Mouse (Mus musculus) right cerebral cortex, postnatal 4 days (tissue): ENCODE data around the gene Lrriq4.
"Not testable (repeated sequence)": the region's sequence is repeated elsewhere in the genome, so short reads cannot be mapped to it uniquely, and the experiment has no call there.

ENCODE experiments used
- DNase-seq: peaks from one replicate; pipeline ENCODE4 v3.0.0-alpha.2; 2022

The Lrriq4 gene

DNA sequence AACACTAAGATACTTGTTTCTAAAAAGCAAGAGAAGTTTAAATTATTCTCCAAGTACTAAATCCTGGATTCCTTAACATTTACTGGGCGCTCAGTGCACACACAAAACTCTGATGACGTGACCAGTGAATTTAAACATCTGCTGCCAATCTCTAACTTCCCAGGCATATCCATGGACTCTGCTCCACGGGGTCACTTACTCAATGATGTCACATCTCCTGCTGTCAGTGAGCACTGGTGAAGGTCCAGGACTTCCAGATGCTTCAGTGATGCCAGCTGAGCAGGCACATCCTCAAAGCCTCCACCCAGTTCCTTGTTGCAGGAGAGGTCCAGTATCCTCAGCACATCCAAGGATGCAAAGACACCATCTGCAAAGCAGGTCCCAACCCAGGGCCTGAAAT is 42.9 kb downstream of the Lrriq4 start:
- DNase-seq = no peak

DNA sequence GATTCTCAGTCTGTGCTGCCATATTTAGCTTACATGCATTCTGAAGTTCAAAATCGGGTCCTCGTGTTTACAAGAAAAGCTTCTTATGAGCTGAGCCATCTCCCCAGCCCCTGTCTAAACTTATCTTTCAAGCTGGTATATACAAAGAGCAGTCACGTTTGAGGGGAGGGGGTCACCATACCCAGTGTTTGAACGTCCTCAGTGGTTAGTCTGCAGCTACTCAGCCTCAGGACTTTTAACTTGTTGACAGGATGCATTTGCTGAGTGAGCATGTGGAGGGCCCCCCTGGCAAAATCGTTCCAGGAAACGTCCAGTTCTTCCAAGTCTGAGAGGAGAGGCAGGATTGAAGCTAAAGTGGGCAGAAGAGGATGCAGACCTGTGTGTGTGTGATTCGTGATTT is 46.7 kb downstream of the Lrriq4 start:
- DNase-seq = no peak

GRCm38 (mm10) chr3:30695661-30696060 is 51.4 kb downstream of the Lrriq4 start:
- DNase-seq = no peak

- DNase-seq = peak; percentile 78
Observed at GRCm38 (mm10) chr3:30696346-30696745, 52.0 kb downstream of the Lrriq4 start.

DNA sequence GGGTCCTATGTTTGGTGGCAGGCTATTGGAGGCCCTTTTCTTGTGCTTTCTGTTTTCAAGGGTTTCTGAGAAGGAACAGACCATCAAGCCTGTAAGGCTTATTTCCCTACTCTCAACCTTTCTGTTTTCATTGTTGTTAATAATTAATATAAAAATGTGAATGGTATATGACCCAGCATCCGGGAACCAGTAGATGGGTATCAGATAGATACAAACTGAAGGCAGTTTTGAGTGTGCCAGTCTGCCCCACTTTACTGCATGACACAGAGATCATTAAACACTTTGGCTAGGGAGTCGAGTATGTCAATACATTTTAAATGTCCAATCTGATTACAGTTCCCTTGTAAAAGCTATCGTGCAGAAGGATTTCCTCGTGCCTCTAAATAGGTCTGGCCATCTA is 53.6 kb downstream of the Lrriq4 start:
- DNase-seq = no peak

- DNase-seq = not testable (repeated sequence)
Observed at GRCm38 (mm10) chr3:30699711-30700505, 55.6 kb downstream of the Lrriq4 start, which contains the start of gene Lrrc31. Lrrc31 (minus strand) TSS chr3:30699843.

DNA sequence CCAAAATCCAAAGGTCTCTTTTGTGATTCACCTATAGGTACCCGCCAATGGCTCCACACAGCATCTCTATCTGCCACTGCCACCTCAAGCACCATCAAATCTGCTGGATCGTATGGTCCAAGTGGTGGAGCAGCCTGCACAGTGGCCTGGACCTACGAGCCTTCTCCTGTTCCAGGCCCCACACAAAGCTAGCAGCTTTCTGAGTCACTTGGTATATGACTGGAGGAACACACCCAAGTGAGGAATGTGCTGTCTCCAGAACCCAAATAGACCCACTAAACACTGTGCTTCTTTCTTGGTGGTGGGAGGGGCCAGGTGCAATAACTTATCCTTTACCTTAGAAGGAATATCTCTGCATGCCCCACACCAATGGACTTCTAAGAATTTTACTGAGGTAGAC is 61.7 kb downstream of the Lrriq4 start:
- no peak for DNase-seq

GRCm38 (mm10) chr3:30706614-30707276 is 62.4 kb downstream of the Lrriq4 start:
- no peak for DNase-seq

GRCm38 (mm10) chr3:30710191-30710590 is 65.9 kb downstream of the Lrriq4 start:
- DNase-seq = no peak

GRCm38 (mm10) chr3:30713334-30713733 is 69.0 kb downstream of the Lrriq4 start:
- no peak for DNase-seq

DNA sequence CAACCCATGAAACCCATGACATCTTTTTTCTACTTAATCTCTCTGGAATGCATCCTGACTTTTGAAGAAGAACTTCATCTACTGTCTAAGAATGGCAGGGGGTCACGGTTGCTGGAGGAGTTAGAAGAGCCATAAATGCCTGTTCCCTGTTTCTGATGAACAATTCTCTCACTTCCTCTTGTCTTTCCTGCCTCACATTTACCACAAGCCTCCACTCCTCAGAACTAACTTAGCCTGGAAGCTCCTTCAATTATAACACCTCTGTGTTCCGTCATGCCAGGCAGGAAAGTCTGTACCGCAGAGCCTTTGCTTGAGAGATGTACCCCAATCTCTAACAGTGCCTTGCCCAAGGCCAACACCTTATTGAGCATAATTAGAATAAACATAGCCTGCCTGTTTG is 74.3 kb downstream of the Lrriq4 start:
- DNase-seq = no peak
